Mouse (Mus musculus): ENCODE measurements at regions not wholly inside any gene's neighbourhood (a gene's known extent, or its start where the extent isn't known, plus 50 kb on each side); places are given as distances from the start of the nearest gene placed in this dataset.

DNA sequence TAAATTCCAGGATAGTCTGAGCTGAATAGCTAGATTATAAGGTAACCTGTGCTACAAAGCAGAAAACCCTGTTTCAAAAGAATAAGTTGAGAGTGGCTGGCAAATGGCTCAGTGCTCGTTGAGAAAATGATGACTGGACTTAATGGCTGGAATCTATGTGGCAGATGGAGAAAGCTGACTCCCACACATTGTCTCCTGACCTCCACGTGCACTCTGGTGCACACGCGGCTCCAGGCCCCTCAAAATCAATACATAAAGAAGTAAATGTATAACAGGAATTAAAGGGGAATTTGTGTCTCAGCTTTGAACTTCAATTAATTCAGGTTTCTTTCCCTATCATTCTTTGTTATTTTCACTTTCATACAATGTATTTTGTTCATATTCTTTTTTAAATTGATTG, 162.2 kb upstream of the Rxylt1 start:
- TF ChIP-seq CTCF (IDR thresholded peaks at IDR 0.05; ENCODE audit: low read depth) (no peak), EP300 (IDR thresholded peaks at IDR 0.05; ENCODE audit: low read depth) (no peak)

All from liver, embryonic 14.5 days (tissue).